22 mouse cellular contexts compared by ENCODE assay signal in the genomic region with DNA sequence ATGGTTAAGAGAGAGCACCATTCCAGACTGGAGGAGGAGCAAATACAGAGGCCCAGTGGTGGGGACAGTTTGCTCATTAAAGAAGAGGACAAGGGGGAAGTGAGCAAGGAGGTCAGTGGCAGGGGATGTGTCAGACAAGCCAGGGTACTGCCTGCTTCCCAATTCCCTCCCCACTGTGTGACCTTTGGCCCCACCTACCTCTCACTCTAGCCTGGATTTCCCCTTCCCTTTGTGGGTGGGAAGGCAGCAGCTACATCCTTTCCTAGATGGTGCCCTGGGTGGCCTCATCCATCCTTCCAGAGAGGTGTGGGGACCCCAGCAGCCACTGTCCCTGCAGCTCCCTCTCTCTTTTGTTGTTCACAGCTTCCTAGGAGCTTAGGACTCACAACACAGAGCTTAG. TPM values are rescaled to one million over a fixed set of nuclear protein-coding genes. Genes with fewer than 3 reads are reported as not detected.
DNase-seq lines count a peak whose midpoint lies in the region; ATAC-seq and TF ChIP-seq lines count a peak whose summit lies in the region.
"Had no signal": no experiment of that assay in that cellular context is flagged by ENCODE, and none has a peak within 500 bp of the region (broad histone marks: within the 10 kb centered on the region; RNA-seq: fewer than 3 reads in every experiment).

No protein-coding gene starts in this region.

- no peaks in the 10 kb centered on the region for H3K27me3 ChIP-seq in liver, embryonic 13.5 days
- 0 out of 2 replicates have a peak, but pooled peaks cover 2% of the 10 kb centered on the region for H3K27me3 ChIP-seq in liver, embryonic 12.5 days (replicated peaks)
- no peaks in the 10 kb centered on the region for H3K27me3 ChIP-seq in stomach, postnatal 0 days (ENCODE audit: control insufficient read depth, insufficient read depth, low read length)
- H3K27me3 ChIP-seq: hindbrain, embryonic 12.5 days; kidney, embryonic 15.5 days had no signal

- H3K27ac ChIP-seq in liver, embryonic 13.5 days, result no peak overlapping the region
- H3K27ac ChIP-seq in liver, embryonic 12.5 days, result no peak overlapping the region
- H3K27ac ChIP-seq in stomach, postnatal 0 days (replicated peaks), result no peak overlapping the region
- H3K27ac ChIP-seq: heart, adult 2 months; hindbrain, embryonic 12.5 days; kidney, embryonic 15.5 days; limb, embryonic 10.5 days had no signal

- no peak for TF ChIP-seq EP300 in stomach, postnatal 0 days (optimal IDR thresholded peaks at IDR 0.05)

- H3K9ac ChIP-seq in liver, embryonic 13.5 days, result no peak overlapping the region
- no peak overlapping the region for H3K9ac ChIP-seq in liver, embryonic 12.5 days
- no peak overlapping the region for H3K9ac ChIP-seq in stomach, postnatal 0 days (ENCODE audit: low read length)
- H3K9ac ChIP-seq: forebrain, postnatal 0 days; hindbrain, embryonic 12.5 days; kidney, embryonic 15.5 days; lung, embryonic 14.5 days had no signal

- ATAC-seq in liver, embryonic 13.5 days (ENCODE audit: low read depth), result 0 out of 2 replicates have a peak, but pooled peaks have one; percentile 23
- ATAC-seq in liver, embryonic 12.5 days, result no peak
- ATAC-seq in granulocyte monocyte progenitor cell, adult 5-6 weeks (replicated peaks; ENCODE audit: poor library complexity, severe bottlenecking), result peak; percentile 50
- ATAC-seq in stomach, postnatal 0 days (ENCODE audit: low FRiP score, low TSS enrichment), result no peak
- ATAC-seq in activated CD4-positive, CD25-positive, alpha-beta regulatory T cell, adult 4 months, result no peak
- ATAC-seq: forebrain, postnatal 0 days; intestine, postnatal 0 days; midbrain, embryonic 16.5 days had no signal

- peaks cover 8% of the 10 kb centered on the region; the same call in 1 of the 2 replicates for H3K4me1 ChIP-seq in liver, embryonic 13.5 days (replicated peaks)
- no peaks in the 10 kb centered on the region for H3K4me1 ChIP-seq in liver, embryonic 12.5 days
- H3K4me1 ChIP-seq in stomach, postnatal 0 days (replicated peaks; ENCODE audit: control insufficient read depth, insufficient read depth), result no peaks in the 10 kb centered on the region
- H3K4me1 ChIP-seq: hindbrain, embryonic 12.5 days; kidney, embryonic 15.5 days had no signal

- H3K9me3 ChIP-seq in liver, embryonic 13.5 days (replicated peaks), result peaks cover 6% of the 10 kb centered on the region
- H3K9me3 ChIP-seq in liver, embryonic 12.5 days (replicated peaks), result no peaks in the 10 kb centered on the region
- 0 out of 2 replicates have a peak, but pooled peaks cover 3% of the 10 kb centered on the region for H3K9me3 ChIP-seq in stomach, postnatal 0 days (ENCODE audit: control insufficient read depth, low read length)
- H3K9me3 ChIP-seq: hindbrain, embryonic 12.5 days; kidney, embryonic 15.5 days; limb, embryonic 10.5 days had no signal

- no peak overlapping the region for H3K4me2 ChIP-seq in liver, embryonic 13.5 days
- no peak overlapping the region for H3K4me2 ChIP-seq in liver, embryonic 12.5 days
- H3K4me2 ChIP-seq in stomach, postnatal 0 days (replicated peaks; ENCODE audit: low read depth), result no peak overlapping the region
- H3K4me2 ChIP-seq: hindbrain, embryonic 12.5 days; kidney, embryonic 15.5 days; lung, embryonic 14.5 days had no signal

- no peak overlapping the region for H3K4me3 ChIP-seq in liver, embryonic 13.5 days (replicated peaks)
- no peak overlapping the region for H3K4me3 ChIP-seq in liver, embryonic 12.5 days
- H3K4me3 ChIP-seq in stomach, postnatal 0 days (ENCODE audit: low read depth, low read length), result no peak overlapping the region
- H3K4me3 ChIP-seq: heart, adult 2 months; hindbrain, embryonic 12.5 days; kidney, embryonic 15.5 days; limb, embryonic 10.5 days had no signal

- no peak for TF ChIP-seq CTCF in stomach, postnatal 0 days (IDR thresholded peaks at IDR 0.05; ENCODE audit: low read depth)

- no peaks in the 10 kb centered on the region for H3K36me3 ChIP-seq in liver, embryonic 13.5 days
- H3K36me3 ChIP-seq in liver, embryonic 12.5 days, result no peaks in the 10 kb centered on the region
- H3K36me3 ChIP-seq in stomach, postnatal 0 days (ENCODE audit: control insufficient read depth, insufficient read depth, low read length), result no peaks in the 10 kb centered on the region
- H3K36me3 ChIP-seq: hindbrain, embryonic 12.5 days; kidney, embryonic 15.5 days; limb, embryonic 10.5 days had no signal

- peak; percentile 20 for DNase-seq in adrenal gland, postnatal 10 days
- no peak for DNase-seq in adrenal gland, postnatal 4 days (ENCODE audit: low spot score in 2 of 2)
- DNase-seq in liver, embryonic 13.5 days, result no peak
- no peak for DNase-seq in stomach, postnatal 0 days (ENCODE audit: low spot score)
- DNase-seq in urinary bladder, postnatal 36 days (ENCODE audit: low spot score in 2 of 2), result no peak
- DNase-seq: cerebellum, adult 18-20 months; cerebellum, postnatal 25 days; forebrain, postnatal 0 days; gastrocnemius, postnatal 14 days; heart, adult 2 months; layer of hippocampus, adult 9-11 months; liver; lung, embryonic 14.5 days had no signal

RNA-seq across cellular contexts. Expression of gene Pdgfb, which starts 20.1 kb away (rescaled TPM):
- total RNA-seq in adrenal gland, postnatal 10 days (2021), result 10 to 100 TPM; 37.8 to 46.7 TPM
- 10 to 100 TPM; 31.3 to 35.1 TPM for total RNA-seq in adrenal gland, postnatal 4 days (2021)
- 0.63 and 0.76 TPM in 2 replicates for polyA plus RNA-seq in liver, embryonic 13.5 days (2015; fragmentation: Nextera tagmentation; extraction: Ambion mirVana)
- polyA plus RNA-seq in liver, embryonic 12.5 days (2016; fragmentation: Nextera tagmentation; extraction: Ambion mirVana), result 1.6 and 2.2 TPM in 2 replicates
- total RNA-seq in granulocyte monocyte progenitor cell, adult 5-6 weeks (2014; fragmentation: Nextera tagmentation), result 0.30 TPM in 1 of 2 replicates, not detected in the other
- total RNA-seq in granulocyte monocyte progenitor cell, adult 5-6 weeks (2017), result 0.13 and 0.26 TPM in 2 replicates
- polyA plus RNA-seq in stomach, postnatal 0 days (2015; fragmentation: Nextera tagmentation; extraction: Ambion mirVana), result 3.1 and 3.6 TPM in 2 replicates
- polyA plus RNA-seq in activated CD4-positive, CD25-positive, alpha-beta regulatory T cell, adult 4 months (2017; shearing (Covaris generic)), result 1 to 10 TPM in 1 of 2 experiments, under 1 TPM in 1; 0.68 to 1.1 TPM

RNA-seq across cellular contexts. Expression of gene Syngr1, which starts 56.2 kb away (rescaled TPM):
- total RNA-seq in adrenal gland, postnatal 10 days (2021), result 10 to 100 TPM; 30.2 to 35.0 TPM
- total RNA-seq in adrenal gland, postnatal 4 days (2021), result 10 to 100 TPM; 26.4 to 27.6 TPM
- 16.0 and 20.5 TPM in 2 replicates for polyA plus RNA-seq in liver, embryonic 13.5 days (2015; fragmentation: Nextera tagmentation; extraction: Ambion mirVana)
- polyA plus RNA-seq in liver, embryonic 12.5 days (2016; fragmentation: Nextera tagmentation; extraction: Ambion mirVana), result 20.4 and 21.9 TPM in 2 replicates
- total RNA-seq in granulocyte monocyte progenitor cell, adult 5-6 weeks (2014; fragmentation: Nextera tagmentation), result 1.5 and 1.6 TPM in 2 replicates
- total RNA-seq in granulocyte monocyte progenitor cell, adult 5-6 weeks (2017), result 1.6 and 4.0 TPM in 2 replicates
- polyA plus RNA-seq in stomach, postnatal 0 days (2015; fragmentation: Nextera tagmentation; extraction: Ambion mirVana), result 53.7 TPM in 2 replicates
- 1 to 10 TPM in 1 of 2 experiments, not detected in 1; 1.4 TPM for polyA plus RNA-seq in activated CD4-positive, CD25-positive, alpha-beta regulatory T cell, adult 4 months (2017; shearing (Covaris generic))
- total RNA-seq: neutrophil, adult 5-6 weeks had no signal

RNA-seq across cellular contexts. Expression of gene Rpl3, which starts 56.8 kb away (rescaled TPM):
- 100 to 1,000 TPM; 672 to 709 TPM for total RNA-seq in adrenal gland, postnatal 10 days (2021)
- total RNA-seq in adrenal gland, postnatal 4 days (2021), result 100 to 1,000 TPM; 927 to 955 TPM
- polyA plus RNA-seq in liver, embryonic 13.5 days (2015; fragmentation: Nextera tagmentation; extraction: Ambion mirVana), result 807 and 835 TPM in 2 replicates
- polyA plus RNA-seq in liver, embryonic 12.5 days (2016; fragmentation: Nextera tagmentation; extraction: Ambion mirVana), result 912 and 924 TPM in 2 replicates
- 2,307 and 2,508 TPM in 2 replicates for total RNA-seq in granulocyte monocyte progenitor cell, adult 5-6 weeks (2014; fragmentation: Nextera tagmentation)
- total RNA-seq in granulocyte monocyte progenitor cell, adult 5-6 weeks (2017), result 3,100 and 3,113 TPM in 2 replicates
- polyA plus RNA-seq in stomach, postnatal 0 days (2015; fragmentation: Nextera tagmentation; extraction: Ambion mirVana), result 706 and 736 TPM in 2 replicates
- 1,000 to 10,000 TPM; 4,172 to 4,641 TPM for polyA plus RNA-seq in activated CD4-positive, CD25-positive, alpha-beta regulatory T cell, adult 4 months (2017; shearing (Covaris generic))

Comparison
In these comparisons a context has a peak if more than half of its experiments do, and no peak if none do; other contexts are left out.
1. ATAC-seq: peak in liver, embryonic 13.5 days (single experiment) and granulocyte monocyte progenitor cell, adult 5-6 weeks (single experiment); none in liver, embryonic 12.5 days (single experiment), stomach, postnatal 0 days (single experiment) and activated CD4-positive, CD25-positive, alpha-beta regulatory T cell, adult 4 months (single experiment).